Mouse (Mus musculus): Measurements from ENCODE around the gene Sco1. TPM values are rescaled to one million over a fixed set of nuclear protein-coding genes. Genes with fewer than 3 reads are reported as not detected.

Sco1 gene
- polyA plus RNA-seq (2012; rRNA removed), result 1.1 and 1.8 TPM in 2 replicates

GRCm38 (mm10) chr11:67052321-67052952 is at the start of gene Sco1, which contains the start of gene Adprm:
TSS of gene Sco1 (plus strand) at chr11:67052670.
TSS of gene Adprm (minus strand) at chr11:67052594.
- Histone ChIP-seq H3K4me3 (ENCODE audit: control insufficient read depth, low read depth, low read length) (peak within 1 kb of the TSS; percentile 98), H3K36me3 (ENCODE audit: control insufficient read depth, insufficient read depth, low read length) (no peaks in the 10 kb centered on the region; the same call in 1 of the 2 replicates), H3K27ac (ENCODE audit: control insufficient read depth, insufficient read depth, low read depth, low read length) (peak within 1 kb of the TSS; percentile 88), H3K27me3 (ENCODE audit: control insufficient read depth, insufficient read depth, low read length) (no peaks in the 10 kb centered on the region), H3K4me1 (ENCODE audit: control insufficient read depth, insufficient read depth, low read length) (peaks cover 4% of the 10 kb centered on the region; the same call in 1 of the 2 replicates)
- peak; percentile 88 for TF ChIP-seq POLR2A (IDR thresholded peaks at IDR 0.05; ENCODE audit: control insufficient read depth, low read depth, low read length)
- no peak for TF ChIP-seq CTCF (IDR thresholded peaks at IDR 0.05; ENCODE audit: control insufficient read depth, insufficient read depth, insufficient replicate concordance, low read depth, low read length)

GRCm38 (mm10) chr11:67002911-67003310 is 49.6 kb upstream of the Sco1 start:
- Histone ChIP-seq H3K4me1 (ENCODE audit: control insufficient read depth, insufficient read depth, low read length) (peaks cover 3% of the 10 kb centered on the region; the same call in 1 of the 2 replicates), H3K27ac (ENCODE audit: control insufficient read depth, insufficient read depth, low read depth, low read length) (no peak overlapping the region), H3K4me3 (ENCODE audit: control insufficient read depth, low read depth, low read length) (no peak overlapping the region), H3K36me3 (ENCODE audit: control insufficient read depth, insufficient read depth, low read length) (no peaks in the 10 kb centered on the region), H3K27me3 (ENCODE audit: control insufficient read depth, insufficient read depth, low read length) (no peaks in the 10 kb centered on the region)
- TF ChIP-seq POLR2A (IDR thresholded peaks at IDR 0.05; ENCODE audit: control insufficient read depth, low read depth, low read length) (no peak), CTCF (IDR thresholded peaks at IDR 0.05; ENCODE audit: control insufficient read depth, insufficient read depth, insufficient replicate concordance, low read depth, low read length) (no peak)

- TF ChIP-seq CTCF (IDR thresholded peaks at IDR 0.05; ENCODE audit: control insufficient read depth, insufficient read depth, insufficient replicate concordance, low read depth, low read length) (no peak), POLR2A (IDR thresholded peaks at IDR 0.05; ENCODE audit: control insufficient read depth, low read depth, low read length) (no peak)
- H3K36me3 ChIP-seq (ENCODE audit: control insufficient read depth, insufficient read depth, low read length), result no peaks in the 10 kb centered on the region
Observed at GRCm38 (mm10) chr11:67007961-67008360, 44.5 kb upstream of the Sco1 start.

GRCm38 (mm10) chr11:67008528-67008927 is 43.9 kb upstream of the Sco1 start:
- Histone ChIP-seq H3K36me3 (ENCODE audit: control insufficient read depth, insufficient read depth, low read length) (no peaks in the 10 kb centered on the region), H3K27me3 (ENCODE audit: control insufficient read depth, insufficient read depth, low read length) (no peaks in the 10 kb centered on the region), H3K4me3 (ENCODE audit: control insufficient read depth, low read depth, low read length) (no peak overlapping the region), H3K4me1 (ENCODE audit: control insufficient read depth, insufficient read depth, low read length) (no peaks in the 10 kb centered on the region), H3K27ac (ENCODE audit: control insufficient read depth, insufficient read depth, low read depth, low read length) (no peak overlapping the region)
- TF ChIP-seq CTCF (IDR thresholded peaks at IDR 0.05; ENCODE audit: control insufficient read depth, insufficient read depth, insufficient replicate concordance, low read depth, low read length) (no peak), POLR2A (IDR thresholded peaks at IDR 0.05; ENCODE audit: control insufficient read depth, low read depth, low read length) (no peak)

More at GRCm38 (mm10) chr11:67007961-67008360, 44.5 kb upstream of the Sco1 start:
- no peaks in the 10 kb centered on the region for H3K27me3 ChIP-seq (ENCODE audit: control insufficient read depth, insufficient read depth, low read length)
- no peaks in the 10 kb centered on the region for H3K4me1 ChIP-seq (ENCODE audit: control insufficient read depth, insufficient read depth, low read length)
- no peak overlapping the region for H3K4me3 ChIP-seq (ENCODE audit: control insufficient read depth, low read depth, low read length)
- no peak overlapping the region for H3K27ac ChIP-seq (ENCODE audit: control insufficient read depth, insufficient read depth, low read depth, low read length)

- no peaks in the 10 kb centered on the region for H3K4me1 ChIP-seq (ENCODE audit: control insufficient read depth, insufficient read depth, low read length)
- H3K4me3 ChIP-seq (ENCODE audit: control insufficient read depth, low read depth, low read length), result no peak overlapping the region
- no peak for TF ChIP-seq CTCF (IDR thresholded peaks at IDR 0.05; ENCODE audit: control insufficient read depth, insufficient read depth, insufficient replicate concordance, low read depth, low read length)
- no peak for TF ChIP-seq POLR2A (IDR thresholded peaks at IDR 0.05; ENCODE audit: control insufficient read depth, low read depth, low read length)
- H3K27ac ChIP-seq (ENCODE audit: control insufficient read depth, insufficient read depth, low read depth, low read length), result no peak overlapping the region
- no peaks in the 10 kb centered on the region for H3K36me3 ChIP-seq (ENCODE audit: control insufficient read depth, insufficient read depth, low read length)
- no peaks in the 10 kb centered on the region for H3K27me3 ChIP-seq (ENCODE audit: control insufficient read depth, insufficient read depth, low read length)
Observed at GRCm38 (mm10) chr11:67010430-67010829, 42.0 kb upstream of the Sco1 start.

GRCm38 (mm10) chr11:67011635-67012034 is 40.8 kb upstream of the Sco1 start:
- H3K4me1 ChIP-seq (ENCODE audit: control insufficient read depth, insufficient read depth, low read length), result no peaks in the 10 kb centered on the region
- no peak overlapping the region for H3K27ac ChIP-seq (ENCODE audit: control insufficient read depth, insufficient read depth, low read depth, low read length)
- no peak overlapping the region for H3K4me3 ChIP-seq (ENCODE audit: control insufficient read depth, low read depth, low read length)
- TF ChIP-seq CTCF (IDR thresholded peaks at IDR 0.05; ENCODE audit: control insufficient read depth, insufficient read depth, insufficient replicate concordance, low read depth, low read length) (no peak), POLR2A (IDR thresholded peaks at IDR 0.05; ENCODE audit: control insufficient read depth, low read depth, low read length) (no peak)
- H3K36me3 ChIP-seq (ENCODE audit: control insufficient read depth, insufficient read depth, low read length), result no peaks in the 10 kb centered on the region
- no peaks in the 10 kb centered on the region for H3K27me3 ChIP-seq (ENCODE audit: control insufficient read depth, insufficient read depth, low read length)

- H3K36me3 ChIP-seq (ENCODE audit: control insufficient read depth, insufficient read depth, low read length), result no peaks in the 10 kb centered on the region
- H3K27me3 ChIP-seq (ENCODE audit: control insufficient read depth, insufficient read depth, low read length), result no peaks in the 10 kb centered on the region
- H3K4me3 ChIP-seq (ENCODE audit: control insufficient read depth, low read depth, low read length), result no peak overlapping the region
- TF ChIP-seq CTCF (IDR thresholded peaks at IDR 0.05; ENCODE audit: control insufficient read depth, insufficient read depth, insufficient replicate concordance, low read depth, low read length) (no peak), POLR2A (IDR thresholded peaks at IDR 0.05; ENCODE audit: control insufficient read depth, low read depth, low read length) (no peak)
- peaks cover 2% of the 10 kb centered on the region; the same call in 1 of the 2 replicates for H3K4me1 ChIP-seq (ENCODE audit: control insufficient read depth, insufficient read depth, low read length)
- H3K27ac ChIP-seq (ENCODE audit: control insufficient read depth, insufficient read depth, low read depth, low read length), result no peak overlapping the region
Observed at GRCm38 (mm10) chr11:67017801-67018591, 34.5 kb upstream of the Sco1 start.
